In the genomic region with DNA sequence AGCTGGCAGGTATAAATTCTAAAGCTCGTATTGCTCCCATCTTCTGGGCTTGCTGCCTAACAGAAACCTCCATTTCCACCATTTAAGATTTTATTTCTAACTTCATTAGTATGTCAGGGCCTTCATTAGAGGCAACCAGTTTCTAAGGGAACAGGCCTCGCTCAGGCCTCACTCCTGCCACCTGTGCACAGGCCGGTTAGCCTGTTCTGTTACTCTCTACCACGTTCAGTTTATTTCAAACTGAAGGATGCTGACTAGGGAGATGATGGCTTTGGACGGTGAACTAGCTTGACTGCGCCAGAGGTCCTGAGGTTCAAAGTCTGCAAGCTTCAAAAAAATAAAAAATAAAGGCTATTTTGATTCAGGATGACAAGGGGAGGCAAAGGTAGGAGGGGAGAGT, we compare ENCODE assay signal across 8 mouse cellular contexts. TPM values are rescaled to one million over a fixed set of nuclear protein-coding genes. Genes with fewer than 3 reads are reported as not detected.
A peak's percentile ranks its signal among the peaks of the same experiment; 100 is the strongest.
DNase-seq lines count a peak whose midpoint lies in the region; ATAC-seq and TF ChIP-seq lines count a peak whose summit lies in the region.

No protein-coding gene starts in this region.

- H3K4me1 ChIP-seq in kidney, adult 2 months (ENCODE audit: control insufficient read depth, insufficient read depth, low read length): peaks cover 6% of the 10 kb centered on the region
- H3K4me1 ChIP-seq in forebrain, embryonic 11.5 days (replicated peaks; ENCODE audit: control insufficient read depth, insufficient read depth, low read length): peaks cover 15% of the 10 kb centered on the region

- WGBS in kidney, adult 2 months: 3% methylated on average over 6 of the region's 6 CpGs
- WGBS in forebrain, embryonic 11.5 days: 13% methylated on average over 6 of the region's 6 CpGs

- peaks cover 29% of the 10 kb centered on the region for H3K79me2 ChIP-seq in myocyte (ENCODE audit: control insufficient read depth, insufficient read depth)

- H3K9me3 ChIP-seq in forebrain, embryonic 11.5 days (ENCODE audit: control insufficient read depth, low read length): no peaks in the 10 kb centered on the region

- TF ChIP-seq POLR2A in kidney, adult 2 months (IDR thresholded peaks at IDR 0.05; ENCODE audit: low read depth, low read length): no peak
- TF ChIP-seq POLR2A in myocyte (IDR thresholded peaks at IDR 0.05; ENCODE audit: insufficient read length, low read depth): no peak

- H3ac ChIP-seq in myocyte (ENCODE audit: control insufficient read depth, insufficient read length): peak overlapping the region; percentile 92

- ATAC-seq in forebrain, embryonic 11.5 days (replicated peaks; ENCODE audit: low FRiP score): no peak

- H3K9ac ChIP-seq in forebrain, embryonic 11.5 days (ENCODE audit: low read length): peak overlapping the region; percentile 98

- peak overlapping the region; percentile 89 for H3K4me2 ChIP-seq in forebrain, embryonic 11.5 days (ENCODE audit: low read depth, low read length, severe bottlenecking)
- H3K4me2 ChIP-seq in myocyte (ENCODE audit: low read depth): peak overlapping the region; percentile 93

- DNase-seq in kidney, adult 2 months: peak; percentile 68
- DNase-seq in kidney, postnatal 14 days: no peak
- peak; percentile 41 for DNase-seq in MEL-GATA-1-ER (ENCODE audit: extremely low read depth, low read depth)
- DNase-seq in forebrain, embryonic 11.5 days (ENCODE audit: low spot score): peak; percentile 55
- peak; percentile 46 for DNase-seq in kidney, postnatal 10 days
- no peak for DNase-seq in ovary, postnatal 14 days (ENCODE audit: low spot score)
- DNase-seq in thymus, postnatal 0 days (ENCODE audit: low spot score): no peak

- H3K36me3 ChIP-seq in kidney, adult 2 months (ENCODE audit: control insufficient read depth, insufficient read depth, low read length): no peaks in the 10 kb centered on the region
- no peaks in the 10 kb centered on the region; the same call in none of the 2 replicates for H3K36me3 ChIP-seq in forebrain, embryonic 11.5 days (ENCODE audit: control insufficient read depth, insufficient read depth, low read length)
- H3K36me3 ChIP-seq in myocyte (ENCODE audit: control insufficient read depth, insufficient read depth): peaks cover 26% of the 10 kb centered on the region

- TF ChIP-seq CTCF in kidney, adult 2 months (conservative IDR thresholded peaks at IDR 0.05; ENCODE audit: insufficient read depth, insufficient read length, low read depth, low read length): no peak

- peak overlapping the region; percentile 76 for H3K4me3 ChIP-seq in kidney, adult 2 months (ENCODE audit: insufficient read depth, low read depth, low read length)
- H3K4me3 ChIP-seq in forebrain, embryonic 11.5 days (ENCODE audit: low read depth, low read length): peak overlapping the region; percentile 75
- H3K4me3 ChIP-seq in myocyte: peak overlapping the region; percentile 70

- H3K27me3 ChIP-seq in kidney, adult 2 months (replicated peaks; ENCODE audit: control insufficient read depth, insufficient read depth, low read length): no peaks in the 10 kb centered on the region
- no peaks in the 10 kb centered on the region for H3K27me3 ChIP-seq in forebrain, embryonic 11.5 days (ENCODE audit: control insufficient read depth, insufficient read depth, low read length)
- H3K27me3 ChIP-seq in myocyte (ENCODE audit: control insufficient read depth, insufficient read depth, insufficient read length): no peaks in the 10 kb centered on the region

- peak overlapping the region; percentile 98 for H3K27ac ChIP-seq in kidney, adult 2 months (ENCODE audit: insufficient read depth, low read depth, low read length)
- H3K27ac ChIP-seq in forebrain, embryonic 11.5 days (ENCODE audit: low read depth, low read length): peak overlapping the region; percentile 77

TF ChIP-seq in myocyte, 11 proteins besides CTCF, POLR2A, EP300 and RAD21:
- TF ChIP-seq REST (IDR thresholded peaks at IDR 0.05; ENCODE audit: insufficient read depth, insufficient read length): no peak
- peak in 1 of 3 experiments; percentile 49 for TF ChIP-seq MYOD1 (IDR thresholded peaks at IDR 0.05; ENCODE audit: control insufficient read depth in 1 of 3, insufficient read length in 2 of 3, low read depth in 2 of 3)

RNA-seq across cellular contexts. Expression of a gene that starts 1.9 kb away (rescaled TPM):
- polyA plus RNA-seq in kidney, adult 2 months (2012; rRNA removed): 563 and 636 TPM in 2 replicates
- 52.7 and 58.4 TPM in 2 replicates for polyA plus RNA-seq in forebrain, embryonic 11.5 days (2014; fragmentation: Nextera tagmentation; extraction: Ambion mirVana)
- polyA plus RNA-seq in myocyte (2012; fragmentation: generic; extraction: Trizol): 947 TPM
- polyA plus RNA-seq in thymus, postnatal 0 days (2015; fragmentation: Nextera tagmentation; extraction: Ambion mirVana): 76.9 and 85.0 TPM in 2 replicates

RNA-seq across cellular contexts. Expression of a gene that starts 45.0 kb away (rescaled TPM):
- polyA plus RNA-seq in kidney, adult 2 months (2012; rRNA removed): 78.9 and 84.6 TPM in 2 replicates
- 15.1 and 15.5 TPM in 2 replicates for polyA plus RNA-seq in forebrain, embryonic 11.5 days (2014; fragmentation: Nextera tagmentation; extraction: Ambion mirVana)
- 33.7 TPM for polyA plus RNA-seq in myocyte (2012; fragmentation: generic; extraction: Trizol)
- 18.1 and 21.8 TPM in 2 replicates for polyA plus RNA-seq in thymus, postnatal 0 days (2015; fragmentation: Nextera tagmentation; extraction: Ambion mirVana)

RNA-seq across cellular contexts. Expression of a gene that starts 45.4 kb away (rescaled TPM):
- not detected in 2 replicates for polyA plus RNA-seq in kidney, adult 2 months (2012; rRNA removed)
- polyA plus RNA-seq in forebrain, embryonic 11.5 days (2014; fragmentation: Nextera tagmentation; extraction: Ambion mirVana): 0.37 TPM in 1 of 2 replicates, not detected in the other
- polyA plus RNA-seq in myocyte (2012; fragmentation: generic; extraction: Trizol): not detected
- not detected in 2 replicates for polyA plus RNA-seq in thymus, postnatal 0 days (2015; fragmentation: Nextera tagmentation; extraction: Ambion mirVana)

RNA-seq across cellular contexts. Expression of a gene that starts 51.7 kb away (rescaled TPM):
- polyA plus RNA-seq in kidney, adult 2 months (2012; rRNA removed): 57.7 and 60.6 TPM in 2 replicates
- polyA plus RNA-seq in forebrain, embryonic 11.5 days (2014; fragmentation: Nextera tagmentation; extraction: Ambion mirVana): 30.4 and 31.1 TPM in 2 replicates
- 117 TPM for polyA plus RNA-seq in myocyte (2012; fragmentation: generic; extraction: Trizol)
- polyA plus RNA-seq in thymus, postnatal 0 days (2015; fragmentation: Nextera tagmentation; extraction: Ambion mirVana): 55.9 and 58.4 TPM in 2 replicates

Comparison
In these comparisons a context has a peak if more than half of its experiments do, and no peak if none do; other contexts are left out.
1. DNase-seq: peak in kidney, adult 2 months (single experiment), MEL-GATA-1-ER (single experiment), forebrain, embryonic 11.5 days (single experiment) and kidney, postnatal 10 days (single experiment); none in kidney, postnatal 14 days (single experiment), ovary, postnatal 14 days (single experiment) and thymus, postnatal 0 days (single experiment).
2. Peak in every context shown above with its lines, with median percentiles within 50 percentile points of each other: H3K4me3 ChIP-seq.